Mouse (Mus musculus) cerebral cortex, adult 2 months (tissue): Measurements from ENCODE around the gene Ankrd1.

ENCODE experiments used
- WGBS: fragments of 180-500 bp; shearing (Covaris S2); methylation state at CpG from one replicate; pipeline ENCODE4 v1.1.7; 2018; 5-methylcytosine and 5-hydroxymethylcytosine counted together

Gene Ankrd1

DNA sequence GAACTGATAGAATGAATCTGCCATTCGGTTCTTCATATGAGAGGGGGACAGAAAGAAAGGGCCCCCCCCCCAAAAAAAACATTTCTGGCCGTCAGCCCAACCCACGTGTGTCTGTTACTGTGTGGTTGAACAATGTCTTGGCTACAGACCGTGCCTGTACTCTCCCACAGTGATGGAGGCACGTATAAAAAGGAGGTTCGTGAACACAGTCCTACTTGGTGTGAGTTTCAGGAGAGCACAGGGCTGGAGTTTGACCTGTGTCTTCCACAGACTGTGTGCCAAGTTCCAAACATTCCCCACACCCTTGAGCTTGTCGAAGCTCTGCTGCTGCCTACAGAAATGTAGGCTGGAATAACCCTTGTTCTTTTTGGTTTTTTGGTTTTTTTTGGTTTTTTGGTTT lies 9.4 kb downstream of the Ankrd1 start:
- WGBS: 44% methylated on average over 7 of the region's 7 CpGs

DNA sequence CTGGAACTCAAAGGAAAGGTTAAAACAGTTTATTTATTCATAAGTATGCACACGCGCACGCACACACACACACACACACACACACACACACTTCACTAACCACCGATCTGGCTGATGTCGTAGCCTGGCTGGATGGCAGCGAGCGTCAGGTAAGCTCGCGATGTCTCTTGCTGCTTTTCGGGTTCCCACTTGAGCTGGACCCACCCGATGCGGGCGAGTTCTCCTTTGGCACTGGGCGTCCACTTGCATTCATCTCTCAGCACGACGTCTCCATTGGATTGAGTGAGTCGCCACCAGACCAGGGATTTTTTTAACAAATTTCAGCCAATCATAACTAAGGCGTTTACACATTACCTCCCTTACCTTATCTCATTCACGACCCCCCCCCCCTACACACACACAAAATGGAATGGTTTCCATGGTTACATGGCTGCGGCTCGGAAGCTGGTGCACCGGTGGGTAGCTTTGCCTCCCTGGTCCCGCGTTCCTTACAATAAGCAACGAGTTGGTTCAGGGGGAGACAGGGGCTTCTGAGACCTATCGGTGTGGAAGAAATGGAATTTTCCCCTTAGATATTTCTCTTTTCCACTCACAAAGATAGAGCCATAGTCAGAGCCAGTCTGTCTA lies 10.5 kb downstream of the Ankrd1 start:
- 70% methylated on average over 26 of the region's 26 CpGs for WGBS

DNA sequence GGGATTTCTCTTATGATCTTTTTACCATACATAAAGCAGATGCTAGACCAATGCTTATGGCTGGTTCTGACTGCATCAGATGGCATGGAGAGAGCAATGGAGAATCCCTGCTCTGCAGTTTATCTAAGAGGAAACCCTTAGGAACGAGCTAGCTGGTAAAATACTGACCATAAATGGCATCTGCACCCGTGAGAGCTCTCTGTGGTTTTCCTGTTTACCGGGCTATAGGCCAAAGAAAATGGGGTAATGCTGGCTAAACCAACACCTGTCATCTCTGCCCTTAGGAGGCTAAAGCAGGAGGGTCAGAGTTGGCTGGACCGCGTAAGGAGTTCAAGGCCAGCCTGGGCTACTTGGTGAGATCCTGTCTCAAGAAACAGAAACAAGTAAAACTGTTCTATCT lies 16.0 kb downstream of the Ankrd1 start:
- 79% methylated on average over 5 of the region's 5 CpGs for WGBS

DNA sequence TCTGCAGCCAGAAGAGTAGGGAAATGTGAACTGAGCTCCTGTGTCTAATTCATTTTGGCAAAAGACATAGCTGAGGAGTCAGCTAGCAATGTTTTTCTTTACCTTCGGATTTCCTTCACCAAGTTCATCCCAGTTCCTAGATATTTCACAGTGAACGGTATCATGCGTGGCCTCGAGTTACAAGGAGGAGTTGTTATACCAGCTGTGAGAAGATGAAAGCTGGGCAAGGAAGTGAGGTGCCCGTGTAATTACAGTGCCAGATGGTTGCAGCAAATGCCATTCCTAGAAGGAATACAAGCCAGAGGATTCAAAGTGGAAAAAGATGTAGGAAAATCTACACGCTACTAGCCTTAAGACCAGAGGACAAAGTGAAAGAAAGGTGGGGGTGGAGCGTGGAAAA lies 21.0 kb downstream of the Ankrd1 start:
- 58% methylated on average over 7 of the region's 7 CpGs for WGBS

DNA sequence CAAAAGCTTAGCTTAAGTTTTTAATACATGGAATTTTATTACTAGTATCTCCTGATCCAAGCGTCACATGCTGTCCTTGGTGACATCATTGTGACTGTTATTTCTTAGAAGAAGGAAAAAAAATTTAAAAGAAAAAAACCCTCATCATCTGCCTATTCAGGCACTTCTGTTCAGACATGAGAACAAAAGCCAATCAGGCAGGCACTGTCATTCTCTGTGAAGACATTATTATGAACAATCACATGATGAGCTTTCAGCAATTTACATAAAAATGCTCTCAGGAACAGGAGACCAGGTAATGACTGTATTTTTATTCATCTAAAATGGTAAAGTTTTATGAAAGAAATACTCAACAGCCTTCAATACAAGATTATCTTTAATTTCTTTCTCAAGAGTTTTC lies 21.6 kb downstream of the Ankrd1 start:
- WGBS: 78% methylated on average over 1 of the region's 1 CpGs

DNA sequence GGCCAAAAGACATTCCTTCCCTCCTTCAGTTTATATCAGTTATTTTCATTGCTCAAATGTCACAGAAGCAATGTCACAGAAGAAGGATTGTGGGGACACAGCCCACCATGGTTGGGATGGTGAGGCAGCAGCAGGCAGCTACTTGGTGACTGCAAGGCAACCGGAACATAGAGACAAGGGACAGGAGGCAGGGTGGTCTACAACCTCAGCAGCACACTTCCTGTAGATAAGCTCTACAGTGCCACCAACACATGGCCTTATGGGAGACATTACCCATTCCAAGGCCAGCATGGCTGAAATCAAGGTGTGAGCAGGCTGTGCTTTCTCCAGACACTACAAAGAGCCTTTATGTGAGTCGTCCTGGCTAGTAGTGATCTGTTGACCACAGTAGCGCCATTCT lies 22.7 kb downstream of the Ankrd1 start:
- WGBS: 84% methylated on average over 3 of the region's 3 CpGs

DNA sequence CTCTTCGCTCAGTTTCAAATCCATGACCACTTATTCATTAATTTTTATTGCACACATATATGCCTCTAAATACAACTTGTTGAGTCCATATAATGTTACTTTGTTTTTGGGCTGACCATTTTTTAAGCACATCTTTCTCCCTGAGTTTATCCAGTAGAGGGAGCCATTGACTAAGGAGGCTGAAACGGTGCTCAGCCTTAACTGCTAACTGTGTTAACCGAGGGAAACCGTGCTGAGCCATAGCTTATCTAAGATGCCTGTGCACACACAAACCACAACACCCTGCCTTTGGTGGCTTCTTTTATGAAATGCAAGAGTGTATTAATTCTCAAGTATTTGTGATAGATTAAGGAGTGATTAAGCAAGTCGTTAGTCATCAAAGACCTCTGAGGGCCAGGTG lies 29.1 kb downstream of the Ankrd1 start:
- 36% methylated on average over 5 of the region's 5 CpGs for WGBS

DNA sequence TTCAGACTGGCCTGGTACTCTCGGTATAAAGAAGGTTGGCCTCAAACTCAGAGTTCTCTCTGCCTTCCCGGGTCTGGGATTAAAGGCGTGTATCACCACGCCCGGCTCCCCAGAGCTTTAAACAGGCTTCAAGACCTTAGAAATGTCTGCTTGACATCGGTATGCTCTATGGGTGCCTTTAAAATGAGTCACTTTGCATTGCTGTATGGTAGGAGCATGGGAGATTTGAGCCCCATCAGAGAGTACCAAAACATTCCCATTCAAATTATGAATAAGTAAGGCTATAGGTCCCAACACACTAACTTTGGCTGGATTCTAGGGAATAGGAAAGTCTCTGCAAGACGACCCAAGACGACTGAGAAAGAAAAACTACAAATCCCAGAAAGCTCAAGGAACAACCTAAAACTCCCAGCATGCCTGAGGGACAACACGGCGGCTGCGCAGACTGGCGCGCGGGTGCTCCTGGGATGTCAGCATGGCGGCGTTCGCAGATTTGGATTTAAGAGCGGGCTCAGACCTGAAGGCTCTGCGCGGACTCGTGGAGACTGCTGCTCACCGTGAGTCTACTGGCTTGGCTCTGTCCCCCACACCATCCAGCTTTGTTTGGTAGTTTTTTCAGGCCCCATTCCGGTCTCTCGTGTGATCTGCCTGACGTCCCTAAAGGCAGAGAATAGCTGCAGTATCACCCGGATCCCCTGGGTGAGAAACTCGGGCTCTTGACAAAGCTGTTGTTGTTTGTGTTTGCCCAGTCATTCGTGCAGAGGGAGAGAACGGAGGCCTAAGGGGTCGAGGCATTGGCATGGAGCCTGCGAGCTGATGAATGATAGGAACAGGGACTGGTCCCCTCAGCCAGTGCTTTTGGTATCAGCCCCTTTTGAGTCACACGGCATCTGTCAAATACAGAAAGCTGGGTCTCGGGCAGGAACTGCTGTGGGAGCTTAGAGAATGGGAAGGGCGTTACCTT lies 36.4 kb downstream of the Ankrd1 start, which contains the start of gene Rpp30:
Rpp30 (plus strand) TSS at position 455 of the 964 bp plus-strand sequence.
- WGBS: 2% methylated on average over 34 of the region's 34 CpGs

DNA sequence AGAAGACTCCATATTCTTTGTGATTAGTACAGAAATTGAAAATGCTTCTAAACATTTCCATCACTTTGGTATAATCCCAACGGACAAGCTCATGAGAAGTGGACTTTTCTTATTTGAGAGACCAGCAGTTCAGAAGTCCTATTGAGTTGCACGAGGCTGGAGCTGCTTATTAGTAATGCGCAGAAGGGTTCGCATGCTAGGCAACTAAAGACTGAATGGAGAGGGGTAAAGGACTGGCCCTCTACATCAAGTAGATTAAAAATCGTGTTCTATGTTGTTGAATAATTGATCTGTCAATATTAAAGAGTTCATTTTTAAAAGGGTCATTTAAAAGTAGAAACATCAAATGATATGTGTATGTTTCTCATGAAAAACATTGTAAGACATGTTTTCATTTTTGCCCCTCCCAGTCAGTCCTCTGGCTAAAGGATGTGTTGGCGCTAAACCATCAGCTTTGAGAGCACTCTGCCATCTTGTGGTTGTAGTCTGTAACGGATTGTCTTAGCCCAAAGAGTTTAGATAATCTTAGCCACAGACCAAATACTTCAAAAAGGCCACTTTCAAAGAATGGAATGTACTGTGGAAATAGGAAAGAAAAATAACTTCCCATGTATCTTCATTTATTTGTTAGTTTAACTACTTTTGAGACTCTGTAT lies 37.2 kb downstream of the Ankrd1 start:
- WGBS: 41% methylated on average over 7 of the region's 7 CpGs

DNA sequence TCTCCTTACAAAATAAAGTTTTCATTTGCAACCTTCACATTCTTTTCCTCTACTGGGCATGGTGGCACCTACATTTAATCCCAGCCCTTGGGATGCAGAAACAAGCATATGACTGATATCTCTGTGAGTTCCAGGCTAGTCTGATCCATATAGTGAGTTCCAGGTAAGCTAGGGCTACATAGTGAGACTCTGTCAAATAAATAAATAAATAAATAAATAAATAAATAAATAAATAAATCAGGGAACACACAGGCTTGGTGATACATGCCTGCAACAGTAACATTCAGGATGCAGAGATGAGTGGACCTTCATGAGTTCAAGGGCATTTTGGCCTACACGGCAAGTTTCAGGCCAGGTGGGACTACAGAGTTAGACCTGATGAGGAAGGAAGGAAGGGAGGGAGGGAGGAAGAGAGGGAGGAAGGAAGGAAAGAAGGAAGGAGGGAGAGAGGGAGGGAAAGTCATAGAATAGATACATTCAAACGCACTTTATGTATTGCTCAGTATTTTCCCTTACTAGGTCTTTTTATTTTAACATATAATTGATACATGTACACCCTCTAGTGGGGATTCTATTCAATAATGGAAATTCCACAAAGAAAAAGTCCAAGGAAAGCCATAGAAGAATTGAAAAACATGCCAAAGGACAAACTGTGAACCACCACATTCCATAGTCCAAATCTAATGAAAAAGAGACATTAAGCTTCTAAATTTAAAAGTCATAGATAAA lies 56.9 kb downstream of the Ankrd1 start:
- 54% methylated on average over 2 of the region's 2 CpGs for WGBS
